Mouse (Mus musculus) CD4-positive, CD25-positive, alpha-beta regulatory T cell, adult 4 months (primary cell): ENCODE measurements around the gene Aqp3. TPM values are rescaled to one million over a fixed set of nuclear protein-coding genes. Genes with fewer than 3 reads are reported as not detected.

ENCODE experiments used
- ATAC-seq: one replicate; pipeline ENCODE4 v1.8.0; 2017
- polyA plus RNA-seq, 2 experiments: library from polyadenylated mRNA; unstranded; fragments of 100-300 nt; shearing (Covaris generic); gene quantifications; one replicate each; pipeline ENCODE4 v1.2.1; 2017

Aqp3 gene
- polyA plus RNA-seq, 2 experiments from 2014 or later, result 8.3 to 13.9 TPM

- ATAC-seq, result no peak
Measured at GRCm38 (mm10) chr4:41063351-41063750, 34.6 kb downstream of the Aqp3 start.

DNA sequence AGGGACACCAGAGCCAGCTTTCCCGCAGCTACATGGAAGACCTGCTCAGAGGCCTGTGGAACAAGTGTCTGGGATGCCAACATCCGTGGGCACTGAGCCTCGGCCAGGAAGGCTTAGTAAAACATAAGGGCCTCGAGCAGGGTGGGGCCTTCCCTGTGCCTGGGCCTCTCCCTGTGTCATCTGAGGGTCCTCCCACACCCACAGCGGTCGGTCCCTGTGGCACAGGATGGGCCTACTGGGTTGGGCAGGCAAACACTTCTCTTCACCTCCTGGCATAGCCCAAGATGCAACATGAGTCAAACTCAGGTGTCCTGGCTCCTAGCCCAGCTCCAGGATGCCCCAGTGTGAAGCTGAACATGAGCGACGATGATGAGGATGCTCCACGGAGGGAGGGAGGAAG, 40.6 kb downstream of the Aqp3 start:
- ATAC-seq, result no peak

GRCm38 (mm10) chr4:41056742-41057332, 41.1 kb downstream of the Aqp3 start:
- no peak for ATAC-seq

DNA sequence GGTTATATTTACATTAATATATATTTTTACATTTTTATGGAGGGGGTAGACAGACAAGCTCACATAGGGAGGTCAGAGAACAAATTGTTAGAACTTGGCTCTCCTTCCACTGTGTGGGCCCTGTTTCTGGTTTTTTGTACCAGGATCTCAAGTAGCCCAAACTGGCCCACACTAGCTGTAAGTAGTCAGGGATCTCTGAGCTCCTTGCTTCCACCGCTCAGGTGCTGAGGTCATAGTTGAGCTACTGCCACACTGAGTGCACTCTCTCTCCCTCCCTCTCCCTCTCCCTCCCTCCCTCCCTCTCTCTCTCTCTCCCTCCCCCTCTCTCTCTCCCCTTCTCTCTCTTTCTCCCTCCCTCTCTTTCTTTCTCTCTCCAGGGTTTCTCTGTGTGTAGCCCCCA, 41.7 kb downstream of the Aqp3 start:
- ATAC-seq, result no peak

DNA sequence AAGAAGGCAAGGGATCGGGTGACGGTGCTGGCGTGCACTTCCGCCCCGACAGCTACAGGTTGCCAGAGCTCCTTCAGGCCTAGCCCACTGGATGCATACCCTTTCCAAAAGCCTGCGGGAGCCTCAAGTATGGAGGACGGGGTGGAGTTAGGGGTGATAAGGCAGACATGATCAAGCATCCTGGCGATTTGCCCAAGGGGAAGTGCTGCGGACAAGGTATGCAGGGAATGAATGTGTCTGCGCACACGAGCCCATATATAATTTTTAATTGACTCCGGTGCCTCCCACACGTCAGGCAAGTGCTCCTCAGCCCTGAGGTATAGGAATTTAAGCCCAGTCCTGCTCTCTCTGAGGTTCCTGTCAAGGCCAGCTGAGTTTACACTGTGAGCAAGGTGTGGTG, 42.9 kb downstream of the Aqp3 start:
- ATAC-seq, result no peak

DNA sequence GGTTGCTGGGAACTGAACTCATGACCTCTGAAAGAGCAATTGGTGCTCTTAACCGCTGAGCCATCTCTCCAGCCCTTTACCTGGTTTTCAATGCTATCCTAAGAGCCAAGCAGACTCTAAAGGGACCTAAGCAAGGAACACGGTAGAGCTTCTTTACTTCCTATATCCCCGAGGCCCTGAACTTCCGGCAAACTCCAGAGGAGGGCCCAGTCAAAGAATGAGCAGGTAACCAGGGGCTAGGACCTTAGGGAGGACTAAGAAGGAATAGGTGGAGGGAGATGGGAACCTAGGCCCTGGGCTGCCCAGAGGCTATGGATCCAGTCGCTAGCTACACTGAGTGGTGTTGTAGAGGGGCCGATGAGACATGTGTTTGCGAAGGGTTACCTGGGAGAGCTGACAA, 46.2 kb downstream of the Aqp3 start:
- no peak for ATAC-seq

DNA sequence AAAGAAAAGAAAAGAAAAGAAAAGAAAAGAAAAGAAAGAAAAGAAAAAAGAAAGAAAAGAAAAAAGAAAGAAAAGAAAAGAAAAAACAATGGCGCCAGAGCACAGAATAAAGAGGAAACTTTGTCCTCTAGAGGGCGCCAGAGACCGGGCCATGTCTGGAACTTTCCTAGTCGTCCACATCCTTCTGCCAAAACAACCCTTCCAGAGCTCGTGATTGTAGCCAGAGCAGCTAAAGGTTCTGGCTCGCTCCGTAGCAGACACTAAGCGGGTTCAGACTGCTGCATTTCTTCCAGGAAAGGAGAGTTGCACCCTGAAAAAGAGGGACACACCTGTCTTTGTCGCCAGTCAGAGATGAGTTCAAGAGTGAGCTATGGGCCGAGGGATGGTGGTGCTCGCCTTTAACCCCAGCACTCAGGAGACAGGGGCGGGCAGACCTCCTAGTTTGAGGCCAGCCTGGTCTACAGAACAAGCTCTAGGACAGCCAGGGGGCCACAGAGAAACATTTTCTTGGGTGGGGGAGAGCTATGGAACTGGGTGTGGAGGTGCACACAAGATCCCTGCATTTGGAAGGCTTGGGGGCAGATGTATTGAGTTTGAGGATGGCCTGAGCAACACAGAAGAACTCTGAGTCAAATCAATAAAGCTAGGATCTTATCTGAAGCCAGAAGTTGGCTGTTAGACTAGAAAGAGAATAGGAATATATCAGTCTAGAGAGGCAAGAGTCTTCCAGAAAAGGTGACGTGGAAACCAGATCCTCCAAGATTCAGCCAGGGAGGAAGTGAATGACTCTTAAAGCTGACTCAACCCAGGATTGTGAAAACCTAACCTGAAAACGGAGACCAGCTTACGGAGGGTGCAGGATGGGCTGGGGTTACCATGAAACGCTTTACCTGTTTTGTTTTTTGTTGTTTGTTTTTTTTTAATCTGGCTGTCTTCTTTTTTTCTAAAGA, 47.0 kb downstream of the Aqp3 start:
- ATAC-seq, result peak; percentile 83

DNA sequence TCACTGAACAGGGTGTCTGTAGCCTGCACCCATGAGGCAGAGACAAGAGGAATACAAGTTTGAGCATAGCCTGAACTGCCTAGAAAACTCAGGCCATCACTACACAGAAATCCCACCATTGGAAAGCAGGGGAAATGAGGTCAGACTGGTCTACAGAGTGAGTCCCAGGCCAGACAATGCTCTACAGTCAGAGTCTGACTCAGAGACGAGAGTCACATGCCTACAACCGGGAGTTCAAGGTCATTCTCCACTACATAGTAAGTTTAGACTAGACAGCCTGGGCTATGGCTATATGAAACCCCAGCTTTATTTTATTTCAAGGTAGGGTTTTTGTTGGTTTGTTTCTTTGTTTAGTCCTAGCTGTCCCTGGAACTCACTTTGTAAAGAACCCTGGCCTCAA, 49.1 kb downstream of the Aqp3 start:
- ATAC-seq, result no peak

DNA sequence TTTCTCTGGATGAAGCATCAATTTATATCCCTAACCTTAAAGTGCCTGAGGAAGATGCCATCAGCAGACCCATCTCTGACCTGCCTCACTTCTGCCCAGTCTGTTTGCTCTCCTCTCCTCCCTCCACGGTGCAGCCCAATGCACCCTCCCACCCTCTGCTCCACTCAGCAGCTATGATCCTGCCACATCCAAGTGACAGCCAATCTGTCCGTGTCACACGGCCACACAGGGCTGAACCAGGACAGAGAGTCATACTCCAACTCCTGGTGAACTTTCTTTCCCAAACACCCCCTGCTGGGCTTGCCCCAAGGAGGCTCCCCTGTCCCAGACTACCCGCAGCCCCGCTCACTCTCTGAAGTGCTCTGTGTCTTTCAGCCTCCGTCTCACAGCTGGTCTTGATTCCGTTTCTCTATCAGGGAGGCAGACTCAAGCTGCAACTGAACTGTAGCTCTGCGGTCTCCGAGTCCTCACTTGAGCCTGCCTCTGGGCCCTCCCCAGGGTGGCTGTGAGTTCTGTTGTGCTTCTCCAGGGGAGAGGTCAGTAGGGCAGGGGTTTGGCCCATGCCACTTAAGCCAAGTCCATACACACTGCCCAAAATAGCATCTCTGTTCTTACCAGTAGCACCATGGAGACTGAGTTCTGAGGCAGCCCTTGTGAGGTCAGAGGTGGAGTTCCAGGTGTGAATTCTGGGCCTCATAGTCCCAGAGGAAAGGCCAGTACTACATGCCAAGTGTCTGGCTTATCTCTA, 50.3 kb downstream of the Aqp3 start, which contains the start of gene Aqp7:
TSS of gene Aqp7 (minus strand) at position 616 of the 748 bp plus-strand sequence.
- ATAC-seq, result no peak

- no peak for ATAC-seq
Measured at GRCm38 (mm10) chr4:41046254-41046795, 51.7 kb downstream of the Aqp3 start.

DNA sequence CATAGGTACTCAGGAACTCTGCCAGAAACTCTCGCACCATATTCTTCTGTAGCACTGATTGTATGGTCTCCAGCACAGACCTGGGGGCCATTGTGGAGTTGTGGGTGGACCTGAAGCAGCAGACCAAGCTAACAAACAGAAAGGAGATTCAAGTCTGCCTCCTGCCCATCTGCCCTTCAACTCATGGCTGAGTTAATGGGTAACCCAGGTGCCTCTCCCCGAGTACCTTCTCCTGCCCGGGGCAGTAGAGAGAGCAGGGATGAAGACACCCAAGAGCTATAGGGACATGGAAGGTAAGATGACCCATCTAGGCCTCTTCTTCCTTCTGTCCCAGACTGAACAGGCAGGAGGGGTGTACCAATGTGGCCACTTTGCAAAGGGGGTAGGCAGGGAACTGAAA, 52.7 kb downstream of the Aqp3 start:
- ATAC-seq, result no peak

- no peak for ATAC-seq
Measured at GRCm38 (mm10) chr4:41043961-41044360, 54.0 kb downstream of the Aqp3 start.

GRCm38 (mm10) chr4:41042880-41043279, 55.1 kb downstream of the Aqp3 start:
- ATAC-seq, result no peak

Other genes with a start within 250 kb of the Aqp3 start
- 10 to 100 TPM; 52.5 to 61.3 TPM for gene B4galt1, start 244.2 kb downstream of the Aqp3 start, polyA plus RNA-seq
- gene Spink4, start 178.1 kb downstream of the Aqp3 start, polyA plus RNA-seq, result not detected
- gene Bag1, start 149.9 kb downstream of the Aqp3 start, polyA plus RNA-seq, result 10 to 100 TPM; 10.0 to 15.8 TPM
- 100 to 1,000 TPM; 106 to 129 TPM for gene Chmp5, start 149.8 kb downstream of the Aqp3 start, polyA plus RNA-seq
- 100 to 1,000 TPM; 123 to 176 TPM for gene Nfx1, start 127.3 kb downstream of the Aqp3 start, polyA plus RNA-seq
- gene Aqp7, start 50.0 kb downstream of the Aqp3 start, polyA plus RNA-seq, result not detected
- gene Nol6, start 26.3 kb upstream of the Aqp3 start, polyA plus RNA-seq, result 10 to 100 TPM; 14.6 to 29.2 TPM
- 10 to 100 TPM; 29.8 to 33.1 TPM for gene Ube2r2, start 37.6 kb upstream of the Aqp3 start, polyA plus RNA-seq
- 10 to 100 TPM; 16.0 to 19.6 TPM for gene Ubap2, start 177.0 kb upstream of the Aqp3 start, polyA plus RNA-seq
- 10 to 100 TPM; 27.5 to 30.8 TPM for gene Dcaf12, start 216.7 kb upstream of the Aqp3 start, polyA plus RNA-seq